Mouse (Mus musculus): ENCODE data around the gene Camsap1.

Gene Camsap1

DNA sequence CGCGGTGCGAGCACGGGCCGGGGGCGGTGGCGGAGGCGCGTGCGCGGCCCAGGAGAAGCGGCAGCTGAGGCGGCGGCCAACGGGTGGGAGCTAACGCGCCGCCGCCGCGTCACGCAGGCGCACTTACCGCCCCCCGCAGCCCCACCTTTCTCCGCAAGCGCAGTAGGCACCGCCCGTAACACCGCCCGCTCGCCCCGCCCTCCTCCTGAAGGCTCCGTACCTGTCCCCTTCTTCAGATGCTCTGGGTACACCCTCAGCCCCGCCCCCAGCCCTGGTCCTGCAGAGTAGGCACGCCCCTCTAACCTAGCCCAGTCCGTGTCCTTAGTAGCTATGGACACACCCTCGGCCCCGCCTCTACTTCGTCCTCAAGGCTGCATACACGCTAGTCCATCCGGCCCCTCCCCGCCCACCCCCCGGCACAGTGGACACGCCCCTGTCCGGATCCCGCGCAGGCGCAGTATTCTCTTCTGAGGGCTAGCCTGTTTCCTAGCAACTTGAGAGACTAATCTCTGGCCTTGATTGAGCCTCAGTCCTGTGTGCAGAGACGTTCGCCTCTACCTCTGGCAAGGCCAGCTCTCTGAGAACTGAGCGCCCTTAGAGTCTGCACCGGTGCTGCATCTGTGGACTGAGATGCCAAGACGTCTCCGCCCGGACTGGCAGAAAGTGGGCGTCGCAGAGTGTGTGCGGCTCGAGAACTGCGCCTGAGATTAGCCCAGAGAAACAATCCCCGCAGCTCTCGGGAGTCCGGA, at the start of gene Camsap1:
Camsap1 (minus strand) TSS at position 124 of the 749 bp plus-strand sequence.
- DNase-seq: peak; percentile 100

DNA sequence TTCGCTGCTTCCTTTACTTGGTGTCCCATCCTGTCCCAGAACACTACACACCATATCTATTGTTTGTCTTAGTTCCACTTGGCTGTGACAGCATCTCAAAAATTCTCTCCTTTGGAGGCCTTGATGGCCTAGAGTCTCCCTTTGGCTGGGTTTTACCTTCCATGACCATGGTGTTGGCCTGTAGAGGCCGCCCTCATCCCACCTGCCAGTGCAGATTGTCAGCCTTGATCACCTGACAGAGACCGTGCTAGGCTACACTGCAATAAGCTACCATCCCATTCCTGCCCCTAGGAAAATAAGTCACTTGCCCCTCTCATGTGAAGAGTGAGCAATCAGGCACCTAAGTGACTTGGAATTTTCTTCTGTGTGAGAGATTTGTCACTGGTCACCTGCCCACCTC, 47.2 kb upstream of the Camsap1 start:
- DNase-seq: no peak

DNA sequence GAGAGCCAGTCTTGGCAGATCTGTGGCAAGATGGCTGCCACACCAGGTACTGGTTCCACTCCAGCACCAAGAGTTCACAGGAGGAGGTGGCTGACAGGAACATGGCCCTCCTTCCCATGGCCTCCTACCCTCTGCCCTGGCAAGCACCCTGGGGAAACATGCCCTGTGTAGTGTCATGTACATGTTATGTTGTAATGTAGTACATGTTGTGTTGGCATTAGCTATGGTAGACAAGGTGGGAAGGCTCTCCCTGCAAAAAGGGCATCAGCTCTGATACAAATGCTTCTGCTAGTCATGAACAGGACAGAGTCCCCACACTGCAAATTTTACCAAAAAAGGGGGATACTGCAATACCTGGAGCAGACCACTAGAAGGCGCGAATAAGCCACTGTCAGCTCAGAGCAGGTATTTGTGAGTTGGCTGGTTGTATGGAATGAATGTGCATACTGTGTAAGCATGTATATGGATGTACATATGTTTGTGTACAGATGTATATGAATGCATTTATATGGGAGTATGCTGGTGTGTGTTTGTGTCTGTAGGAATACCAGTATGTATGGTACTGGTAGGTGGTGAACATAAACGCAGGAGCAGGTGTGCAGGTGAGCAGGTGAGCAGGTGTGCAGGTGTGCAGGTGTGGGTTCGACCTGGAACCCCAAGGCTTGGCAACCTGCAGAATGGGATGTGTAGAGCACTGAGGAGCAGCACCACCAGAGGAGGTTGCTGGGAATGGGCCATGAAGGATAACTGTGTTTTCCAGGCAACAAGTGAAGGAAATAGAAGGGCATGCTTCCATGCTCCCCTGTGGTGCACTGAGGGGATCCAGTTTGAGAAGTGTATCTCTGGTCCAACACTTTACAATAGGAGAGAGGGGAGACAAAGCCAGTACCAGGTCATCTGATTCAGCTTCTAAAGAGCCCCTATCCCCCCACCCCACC, 41.3 kb upstream of the Camsap1 start:
- DNase-seq: peak in 1 of 2 experiments; percentile 19

DNA sequence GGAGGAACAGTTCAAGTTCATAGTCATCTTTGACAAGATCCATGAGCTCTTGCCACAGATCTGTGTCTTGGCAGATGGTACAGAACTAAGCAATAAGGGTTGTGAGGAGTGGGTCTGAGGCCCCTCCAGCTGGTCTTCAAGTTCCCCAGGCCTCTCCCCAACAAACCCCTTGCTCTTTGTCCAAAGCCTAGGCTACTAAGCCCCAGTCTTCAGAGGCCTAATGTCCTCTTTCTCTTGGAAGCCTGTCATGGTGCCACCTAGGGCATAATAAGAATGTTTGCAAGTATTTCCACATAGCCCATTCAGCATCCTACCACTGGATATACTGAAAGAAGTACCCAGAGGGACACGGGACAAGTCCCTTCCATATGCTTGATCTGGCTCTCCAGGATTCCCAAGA, 39.5 kb upstream of the Camsap1 start:
- no peak for DNase-seq

DNA sequence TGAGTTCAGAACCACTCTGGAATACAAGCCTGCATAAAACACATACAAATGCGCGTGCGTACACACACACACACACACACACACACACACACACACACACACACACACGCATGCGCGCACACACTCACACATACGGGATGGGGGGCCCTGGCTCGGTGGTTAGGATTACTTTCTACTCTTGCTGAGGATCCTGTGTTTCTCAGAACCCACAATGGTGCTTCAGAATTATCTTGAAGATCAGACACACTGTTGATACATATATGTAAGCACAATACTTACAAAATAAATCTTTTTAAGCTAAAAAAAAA, 39.1 kb upstream of the Camsap1 start:
- DNase-seq: no peak

DNA sequence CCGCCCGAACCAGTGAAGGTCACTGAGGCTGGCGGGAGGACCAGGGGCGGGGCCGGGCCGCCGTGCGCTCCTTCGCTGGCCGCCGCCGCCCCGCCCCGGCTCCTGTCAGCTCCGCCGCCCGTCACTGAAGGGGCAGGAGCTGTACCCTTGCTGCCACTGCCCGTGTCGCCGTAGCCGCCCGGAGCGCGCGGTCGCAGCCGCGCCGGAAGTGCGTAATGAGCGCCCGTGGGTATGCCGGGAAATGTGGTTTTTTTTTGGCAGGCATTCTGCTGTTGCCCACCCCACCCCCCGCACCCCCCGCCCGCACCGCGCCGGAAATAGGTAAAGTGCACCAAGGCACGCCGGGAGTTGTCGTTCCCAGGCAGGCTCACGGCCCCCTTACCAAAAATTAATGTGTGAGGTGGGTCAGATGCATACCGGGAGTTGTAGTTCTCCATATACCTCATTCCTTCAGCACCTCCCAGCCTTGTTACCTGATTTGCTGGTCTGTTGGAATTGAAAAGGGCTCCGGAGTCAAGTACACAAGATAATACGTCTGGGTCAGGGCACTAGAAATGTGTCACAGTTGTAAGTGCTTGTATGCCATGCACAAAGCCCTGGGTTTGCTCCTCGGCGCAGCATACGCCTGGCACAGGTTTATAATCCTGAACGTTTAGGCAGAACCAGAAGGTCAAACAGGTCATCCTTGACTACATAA, 38.6 kb upstream of the Camsap1 start, which contains the start of gene Ubac1:
Ubac1 (minus strand) TSS at position 187 of the 697 bp plus-strand sequence.
- peak; percentile 83 to 86 for DNase-seq

DNA sequence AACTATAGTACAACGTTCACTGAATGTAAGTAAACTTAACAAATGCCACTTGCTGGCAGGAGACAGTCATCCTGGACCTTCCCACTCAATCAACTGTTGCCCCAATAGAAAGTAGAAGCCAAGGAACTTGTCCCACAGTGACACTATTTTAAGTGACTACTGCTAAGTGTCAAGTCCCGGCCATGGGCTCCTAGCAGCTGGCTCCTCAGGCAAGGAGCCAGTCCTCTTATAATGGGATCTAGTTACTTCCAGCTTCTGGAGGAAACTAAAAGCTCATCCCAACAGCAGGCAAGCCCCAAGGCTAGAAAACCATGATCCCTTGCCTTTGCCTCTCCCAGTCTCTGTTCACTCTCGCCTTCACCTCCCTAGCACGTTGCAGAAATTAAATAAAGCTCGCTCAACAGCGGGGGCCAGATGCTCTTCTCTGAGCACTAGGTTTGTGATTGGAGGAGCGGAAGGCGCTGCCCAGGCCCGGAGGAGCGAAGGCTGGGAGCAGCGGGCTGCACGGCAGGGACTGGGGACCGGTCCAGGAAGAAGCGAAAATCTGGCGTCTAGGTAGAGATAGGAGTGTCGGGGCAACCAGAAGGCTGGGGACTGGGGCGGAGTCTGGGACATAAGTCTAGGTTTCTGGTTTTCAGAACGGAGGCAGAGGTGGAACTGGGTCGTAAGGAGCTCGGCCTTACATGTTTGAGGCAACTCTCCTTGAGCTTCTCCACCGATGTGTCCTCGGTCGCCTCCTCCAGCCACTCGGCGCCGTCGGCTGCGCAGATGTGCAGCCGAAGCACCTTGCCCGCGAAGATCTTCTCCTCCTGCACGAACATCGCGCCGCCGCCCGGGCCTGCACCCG, 37.9 kb upstream of the Camsap1 start:
- no peak for DNase-seq

DNA sequence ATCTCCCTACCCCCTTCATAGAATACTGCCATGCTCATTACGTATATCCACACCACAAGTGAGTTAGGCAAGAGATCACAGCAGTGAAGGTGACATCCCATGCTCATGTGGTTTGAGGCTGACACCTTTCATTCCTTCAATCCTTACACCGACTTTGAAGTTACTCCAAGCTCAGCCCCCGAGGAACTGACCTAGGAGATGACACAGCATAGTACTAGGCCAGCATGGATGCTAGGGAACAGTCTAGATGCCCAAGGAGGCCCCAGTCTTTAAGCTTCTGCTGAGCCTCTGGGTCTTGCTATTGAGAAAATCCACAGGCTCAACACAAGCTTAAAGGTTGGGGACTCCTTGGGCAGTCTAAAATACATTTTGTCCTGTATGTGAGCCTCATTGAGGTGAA, 36.8 kb upstream of the Camsap1 start:
- no peak for DNase-seq

DNA sequence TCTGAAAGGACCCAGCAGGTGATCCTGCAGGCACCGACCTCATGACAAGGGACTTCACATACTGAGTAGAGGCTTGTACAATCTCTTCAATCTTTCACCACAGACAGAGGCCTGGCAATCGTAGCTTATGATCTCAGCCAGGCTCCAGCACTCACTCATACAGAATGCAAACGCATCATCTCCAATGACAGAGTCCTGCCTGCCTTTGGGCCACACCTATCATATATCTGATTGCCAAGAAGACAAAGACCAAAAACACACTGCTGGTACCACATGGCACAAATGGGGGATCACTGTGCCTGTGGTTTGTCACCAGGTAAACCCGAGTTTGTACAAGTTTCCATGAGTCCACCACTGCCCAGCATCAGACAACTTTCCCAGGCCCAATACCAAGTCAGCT, 34.2 kb upstream of the Camsap1 start:
- DNase-seq: no peak

DNA sequence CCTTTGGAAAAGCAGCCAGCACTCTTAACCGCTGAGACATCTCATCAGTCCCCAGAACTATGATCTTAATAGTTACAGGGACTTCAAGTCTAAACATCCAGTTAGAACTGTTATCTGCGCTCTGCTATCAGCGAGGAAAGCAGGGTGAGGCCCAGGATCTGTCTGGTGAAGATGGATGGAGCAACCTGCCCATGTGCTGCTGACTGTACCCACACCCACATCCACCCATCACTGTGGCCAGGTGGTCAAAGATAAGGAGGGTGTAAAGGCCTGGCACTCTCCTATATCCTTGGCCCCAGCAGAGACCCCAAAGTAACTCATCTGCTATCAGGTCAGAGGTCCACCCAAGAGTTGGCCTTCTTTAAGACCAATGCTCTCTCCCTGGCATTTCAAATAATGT, 30.6 kb upstream of the Camsap1 start:
- no peak for DNase-seq

DNA sequence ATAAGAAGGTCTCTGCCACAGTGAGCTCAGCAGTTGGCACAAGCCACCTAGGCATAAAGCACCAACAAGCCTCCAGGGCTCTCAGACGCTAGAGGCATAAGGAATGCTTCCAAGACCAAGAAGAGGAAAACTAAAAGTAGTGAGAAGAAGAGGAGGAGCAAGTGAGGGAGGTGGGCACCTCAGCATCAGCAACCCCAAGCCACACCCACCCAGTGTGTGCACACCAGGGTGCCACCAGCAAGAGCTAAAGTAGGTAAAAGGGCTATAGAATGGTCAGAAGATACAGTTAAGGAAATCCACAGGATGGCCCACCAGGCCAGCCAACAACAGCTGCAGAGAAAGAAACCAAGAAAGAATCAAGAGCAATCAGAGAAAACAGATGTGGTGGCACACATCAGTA, 28.3 kb upstream of the Camsap1 start:
- no peak for DNase-seq

DNA sequence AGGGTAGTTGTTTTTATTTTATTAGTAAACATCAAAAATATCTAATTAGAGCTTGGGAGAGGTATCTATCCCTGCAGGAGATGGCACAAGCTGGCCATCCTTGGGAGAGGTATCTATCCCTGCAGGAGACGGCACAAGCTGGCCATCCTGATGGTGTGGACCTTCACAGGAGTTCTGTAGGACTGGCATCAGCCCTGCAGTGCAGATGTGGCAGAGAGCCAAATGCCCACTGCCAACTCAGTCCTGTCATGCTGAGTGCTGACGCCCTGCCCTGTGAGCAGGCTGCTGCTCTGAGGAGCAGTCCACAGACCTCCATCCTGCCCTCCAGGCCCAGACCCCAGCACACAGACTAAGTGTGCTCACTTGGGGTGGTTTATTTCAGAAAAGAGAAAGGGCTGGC, 18.9 kb upstream of the Camsap1 start:
- DNase-seq: no peak

DNA sequence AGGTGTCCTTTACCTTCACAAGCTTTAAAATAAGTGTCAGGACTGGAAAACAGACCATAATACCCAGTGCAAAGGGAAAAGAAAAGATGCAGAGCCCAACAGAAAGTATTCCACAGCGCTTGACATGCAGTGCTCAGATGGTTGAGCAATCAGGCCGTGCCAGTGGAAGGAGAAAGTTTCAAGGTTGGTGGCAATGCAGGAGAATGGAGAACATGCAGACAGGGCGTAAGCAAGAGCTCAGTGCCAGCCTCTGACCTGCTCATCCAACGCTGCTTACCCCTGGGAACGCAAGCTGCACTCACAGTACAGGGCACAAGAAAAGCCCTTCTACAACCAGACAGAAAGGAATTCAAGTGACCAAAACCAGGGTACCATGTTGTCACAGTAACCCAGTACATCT, 18.1 kb upstream of the Camsap1 start:
- DNase-seq: no peak

DNA sequence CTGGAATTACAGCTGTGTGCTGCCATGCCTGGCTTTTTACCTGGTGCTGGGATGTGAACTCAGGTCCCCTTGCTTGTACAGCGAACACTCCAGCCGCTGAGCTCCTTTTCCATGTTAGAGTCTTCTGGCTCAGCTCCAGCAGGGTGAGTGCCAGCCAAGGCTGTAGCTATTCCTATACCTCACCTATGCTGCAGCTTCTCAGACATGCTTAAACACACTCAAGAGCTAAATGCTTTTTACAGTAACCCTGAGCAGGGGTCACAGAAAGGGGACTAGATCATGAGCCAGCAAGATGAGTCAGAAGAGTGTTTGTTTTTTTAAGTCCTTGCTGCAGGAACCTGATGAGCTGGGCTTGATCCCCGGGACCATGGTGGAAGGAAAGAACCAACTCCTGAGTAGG, 14.6 kb upstream of the Camsap1 start:
- no peak for DNase-seq

DNA sequence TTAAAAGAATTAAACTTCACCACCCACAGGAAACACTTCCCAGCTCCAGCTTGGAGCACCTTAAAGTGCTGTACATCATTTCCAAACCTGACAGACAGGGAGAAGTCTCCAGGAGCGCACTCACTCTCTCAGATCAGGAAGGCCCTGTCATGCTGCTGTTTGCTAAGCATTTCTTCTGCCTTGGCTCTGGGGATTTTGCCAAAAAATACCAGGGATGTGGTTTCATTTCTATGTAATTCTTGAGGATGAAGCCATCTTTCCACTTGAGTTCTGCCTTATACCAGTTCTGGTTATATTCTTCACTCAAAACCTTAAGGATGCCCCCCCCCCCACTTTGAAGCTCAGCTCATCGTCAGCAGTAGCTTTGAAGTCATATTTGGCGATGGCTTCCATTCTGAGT, 11.7 kb upstream of the Camsap1 start:
- no peak for DNase-seq

DNA sequence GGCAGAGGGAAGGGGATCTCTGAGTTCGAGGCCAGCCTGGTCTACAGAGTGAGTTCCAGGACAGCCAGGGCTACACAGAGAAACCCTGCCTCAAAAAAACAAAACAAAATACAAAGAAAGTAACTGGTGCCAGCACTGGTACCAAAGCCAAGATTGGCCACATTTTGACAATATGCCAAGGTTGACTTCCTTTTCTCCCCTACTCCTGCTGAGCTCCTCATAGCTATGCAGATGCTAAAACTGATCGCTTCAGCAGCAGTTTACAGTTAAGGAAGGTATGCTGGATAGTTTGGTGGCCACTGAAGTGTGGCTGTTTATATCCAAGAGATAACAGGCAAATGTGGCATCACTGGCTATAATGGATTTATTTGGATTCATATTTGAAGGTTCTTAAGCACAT, 9.2 kb upstream of the Camsap1 start:
- DNase-seq: no peak

DNA sequence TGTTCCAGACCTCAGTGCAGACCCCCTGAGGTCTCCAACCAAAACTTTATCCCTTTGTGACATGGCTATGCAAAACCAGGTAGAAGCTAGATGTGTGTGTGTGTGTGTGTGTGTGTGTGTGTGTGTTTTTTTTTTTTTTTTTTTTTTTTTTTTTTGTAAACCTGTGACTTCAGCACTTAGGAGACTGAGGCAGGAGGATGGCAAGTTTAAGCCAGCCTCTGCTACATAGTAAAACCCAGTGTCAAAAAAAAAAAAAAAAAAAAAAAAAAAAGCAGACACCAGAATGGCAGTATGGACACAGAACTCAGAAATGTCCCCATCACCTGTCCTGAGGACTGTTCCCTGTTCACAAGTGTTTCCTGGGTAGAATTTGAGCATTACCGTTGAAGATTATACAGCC, 6.6 kb upstream of the Camsap1 start:
- DNase-seq: no peak

DNA sequence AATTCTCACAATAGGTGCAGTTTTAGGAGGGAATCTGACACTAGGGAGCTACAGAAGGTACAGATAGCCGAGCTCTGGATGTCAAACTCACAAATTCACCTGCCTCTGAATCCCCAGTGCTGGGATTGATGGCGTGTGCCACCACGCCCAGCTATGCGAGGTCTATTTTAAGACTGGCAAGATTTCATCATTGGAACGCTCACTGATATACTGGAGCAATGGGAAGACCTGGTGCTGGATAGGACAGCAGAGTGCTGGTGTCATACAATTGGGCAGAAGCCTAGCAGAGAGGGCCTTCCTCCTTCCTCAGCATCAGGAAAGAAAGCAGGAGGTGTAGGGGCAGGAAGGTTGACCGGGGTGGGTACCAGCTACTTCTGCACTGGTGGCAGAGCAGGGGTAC, 4.7 kb upstream of the Camsap1 start:
- no peak for DNase-seq

DNA sequence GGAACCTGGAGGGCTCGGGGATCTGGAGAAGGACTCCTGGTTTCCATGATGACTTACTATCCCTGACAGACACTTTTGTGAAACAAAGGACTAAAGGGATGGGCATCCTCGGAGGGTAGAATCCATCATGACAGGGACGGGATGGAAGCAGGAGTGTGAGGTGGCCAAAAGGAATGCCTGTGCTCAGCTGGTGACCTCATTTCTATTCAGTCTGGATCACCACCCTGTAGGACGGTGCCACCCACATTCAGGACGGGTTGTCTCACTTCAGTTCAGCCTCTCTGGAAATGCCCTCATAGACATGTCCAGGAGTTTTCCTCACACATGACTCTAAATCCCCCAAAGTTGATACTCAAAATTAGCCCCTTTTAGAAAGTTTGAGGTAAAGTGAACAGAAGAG, 3.5 kb upstream of the Camsap1 start:
- DNase-seq: no peak

DNA sequence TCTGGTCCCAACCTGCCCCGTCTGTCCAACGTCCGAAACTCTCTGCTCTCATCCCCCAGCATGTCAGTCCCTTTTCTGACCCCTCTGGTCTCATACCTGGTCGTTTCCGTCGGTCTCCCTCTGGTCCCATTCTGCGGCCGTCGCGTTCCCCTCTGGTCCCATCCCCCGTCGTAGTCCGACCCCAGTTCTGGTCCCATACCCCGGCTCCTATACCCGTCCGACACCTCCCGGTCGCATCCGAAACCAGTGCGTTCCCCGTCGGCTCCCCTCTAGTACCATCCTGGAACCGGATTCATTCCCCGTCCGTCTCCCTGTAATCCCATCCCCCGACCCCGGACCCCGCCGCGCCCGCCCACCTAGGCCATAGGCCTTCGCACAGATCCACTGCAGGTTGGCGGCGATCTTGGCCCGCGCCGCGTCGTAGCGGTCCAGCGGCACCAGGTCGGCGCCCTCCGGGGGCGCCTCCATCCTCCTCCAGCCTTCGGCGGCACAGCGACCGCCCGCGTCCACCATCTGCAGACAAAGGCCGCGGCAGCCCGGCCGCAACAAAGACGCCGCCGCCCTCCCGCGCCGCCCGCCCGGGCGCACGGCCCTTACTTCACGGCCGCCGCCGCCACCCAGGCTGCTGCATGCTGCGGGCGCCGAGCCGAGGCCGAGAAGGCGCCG, 523 bp downstream of the Camsap1 start:
- DNase-seq: no peak

DNA sequence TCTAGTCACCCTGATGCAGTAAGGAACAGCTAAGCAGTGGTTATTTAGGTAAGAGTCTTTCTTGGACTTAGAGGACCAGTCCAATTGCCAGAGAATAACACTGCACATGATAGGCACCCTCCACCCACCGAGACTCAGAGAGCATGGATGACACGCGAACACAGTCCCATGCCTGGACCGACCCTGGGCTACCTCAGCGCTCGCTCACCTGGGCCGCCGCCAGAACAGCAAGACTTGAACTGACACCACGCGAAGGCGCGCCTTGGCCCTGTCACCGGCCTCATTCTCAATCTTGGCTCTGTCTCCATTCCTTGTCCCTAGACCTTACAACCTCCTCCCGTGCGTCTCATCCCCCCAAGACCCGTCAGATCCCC, 1.0 kb downstream of the Camsap1 start:
- DNase-seq: peak; percentile 14 to 19

DNA sequence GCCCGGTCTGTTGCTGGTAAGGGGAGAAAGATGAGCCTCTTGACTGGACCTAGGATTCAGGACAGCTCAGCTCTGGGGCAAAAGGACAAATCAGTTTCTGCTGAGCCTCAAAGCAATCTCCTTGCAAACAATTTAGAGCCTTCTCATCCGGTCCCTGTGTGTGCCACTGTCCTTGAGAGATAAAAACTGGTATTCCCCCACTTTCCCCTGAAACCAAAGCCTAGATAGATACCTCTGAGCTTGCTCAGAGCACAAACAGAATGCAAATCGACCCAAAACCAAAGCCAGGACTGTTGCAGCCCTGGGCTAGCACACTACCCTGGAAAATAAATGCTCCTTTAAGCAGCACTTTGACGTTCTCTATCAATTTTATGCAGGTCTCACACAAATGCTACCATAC, 4.1 kb downstream of the Camsap1 start:
- DNase-seq: no peak

All from spleen, adult 18-20 months (tissue).